Mouse (Mus musculus) cerebellum, postnatal 4 days (tissue): ENCODE measurements around the gene Prnp.

Source experiments
- DNase-seq, 2 experiments: peaks; one replicate each; pipeline ENCODE4 v3.0.0; 2022; ENCODE audit warnings: low spot score in 2 of 2, mixed read lengths in 1 of 2

Prnp gene

DNA sequence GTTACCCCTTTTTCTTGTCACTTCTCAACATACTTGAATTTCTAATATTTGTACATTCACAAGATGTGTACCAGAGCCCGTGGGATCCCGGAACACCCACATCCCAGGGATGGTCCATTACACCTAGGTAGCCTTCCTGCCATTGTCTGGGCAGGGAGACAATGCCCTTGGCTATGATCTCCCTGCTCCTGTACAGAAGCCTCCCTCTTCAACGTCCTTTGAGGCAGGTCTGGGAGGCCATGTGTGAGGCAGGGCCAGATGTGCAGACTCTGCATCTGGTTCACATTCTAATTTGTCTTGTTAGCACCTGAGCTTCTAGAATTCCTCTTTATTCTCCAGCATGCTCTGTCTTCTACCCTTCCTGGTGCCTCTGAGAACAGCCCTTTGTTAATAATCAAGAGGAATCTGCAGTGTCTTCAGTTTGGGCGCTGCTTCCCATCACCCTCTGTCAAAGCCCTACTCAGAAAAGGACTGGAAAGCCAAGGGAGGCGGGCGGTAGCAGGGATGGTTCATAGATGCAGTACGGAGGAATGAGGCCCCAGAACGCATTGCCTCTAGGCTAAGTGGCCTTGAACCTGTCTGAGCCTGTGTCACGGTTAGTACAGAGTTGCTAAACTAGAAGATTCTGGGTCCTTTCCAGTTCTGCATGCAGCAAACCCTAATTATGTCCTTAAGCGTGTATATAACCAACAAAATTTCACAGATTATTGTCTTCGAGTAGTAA is 39.4 kb downstream of the Prnp start:
- DNase-seq, result peak in 1 of 2 experiments; percentile 13

GRCm38 (mm10) chr2:131949767-131950597 is 40.3 kb downstream of the Prnp start:
- DNase-seq, result peak in 1 of 2 experiments; percentile 72

DNA sequence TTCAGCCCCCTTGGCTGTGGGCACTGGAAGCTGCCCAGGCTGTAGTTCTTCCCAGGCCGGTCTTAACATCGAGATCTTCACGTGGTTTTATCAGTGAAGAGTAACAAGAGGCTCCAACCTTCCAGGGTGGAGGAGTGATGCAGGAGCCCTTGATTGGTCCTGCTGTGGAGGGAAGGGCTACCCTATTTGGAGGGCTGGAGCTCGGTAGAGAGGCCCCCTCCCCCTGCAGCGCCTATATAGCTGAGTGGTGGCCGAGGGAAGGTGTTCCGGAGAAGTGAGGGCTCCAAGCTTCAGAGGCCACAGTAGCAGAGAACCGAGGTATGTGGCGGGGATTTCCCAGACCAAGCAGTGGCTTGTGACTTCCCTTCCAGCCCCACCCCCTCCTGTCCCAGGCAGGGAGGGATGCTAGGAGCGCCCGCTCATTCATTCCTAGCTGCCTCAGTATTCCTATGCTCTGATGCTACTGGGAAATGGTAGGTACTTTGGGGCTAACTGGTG is 40.9 kb downstream of the Prnp start, which contains the start of gene Prnd:
TSS of gene Prnd (plus strand) at position 264 of the 498 bp plus-strand sequence.
- DNase-seq, result no peak

DNA sequence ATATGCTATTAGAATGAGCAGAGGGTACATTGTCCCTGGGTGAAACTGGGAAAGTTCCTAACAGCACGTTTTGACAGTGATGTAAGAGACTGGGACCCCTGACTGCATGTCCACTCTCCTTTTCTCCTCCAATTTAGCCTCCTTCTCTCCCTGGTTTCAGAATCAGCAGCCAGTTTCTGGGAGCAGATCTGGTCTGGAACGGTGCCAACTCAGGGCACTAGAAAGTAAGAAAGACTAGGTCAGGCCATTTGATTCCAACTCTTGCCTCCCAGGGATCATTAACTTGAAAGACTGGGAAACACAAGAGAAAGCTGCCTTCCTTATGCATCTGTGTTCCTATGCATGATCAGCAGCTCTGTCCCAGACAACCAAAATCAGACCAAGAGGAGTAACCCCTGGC is 42.7 kb downstream of the Prnp start:
- no peak for DNase-seq

DNA sequence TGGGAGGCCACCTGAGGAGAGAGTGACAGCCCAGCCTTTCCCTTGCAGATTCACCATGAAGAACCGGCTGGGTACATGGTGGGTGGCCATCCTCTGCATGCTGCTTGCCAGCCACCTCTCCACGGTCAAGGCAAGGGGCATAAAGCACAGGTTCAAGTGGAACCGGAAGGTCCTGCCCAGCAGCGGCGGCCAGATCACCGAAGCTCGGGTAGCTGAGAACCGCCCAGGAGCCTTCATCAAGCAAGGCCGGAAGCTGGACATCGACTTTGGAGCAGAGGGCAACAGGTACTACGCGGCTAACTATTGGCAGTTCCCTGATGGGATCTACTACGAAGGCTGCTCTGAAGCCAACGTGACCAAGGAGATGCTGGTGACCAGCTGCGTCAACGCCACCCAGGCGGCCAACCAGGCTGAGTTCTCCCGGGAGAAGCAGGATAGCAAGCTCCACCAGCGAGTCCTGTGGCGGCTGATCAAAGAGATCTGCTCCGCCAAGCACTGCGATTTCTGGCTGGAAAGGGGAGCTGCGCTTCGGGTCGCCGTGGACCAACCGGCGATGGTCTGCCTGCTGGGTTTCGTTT is 43.3 kb downstream of the Prnp start:
- no peak for DNase-seq

- no peak for DNase-seq
These were observed 44.0 kb downstream of the Prnp start for GRCm38 (mm10) chr2:131953711-131954110.

DNA sequence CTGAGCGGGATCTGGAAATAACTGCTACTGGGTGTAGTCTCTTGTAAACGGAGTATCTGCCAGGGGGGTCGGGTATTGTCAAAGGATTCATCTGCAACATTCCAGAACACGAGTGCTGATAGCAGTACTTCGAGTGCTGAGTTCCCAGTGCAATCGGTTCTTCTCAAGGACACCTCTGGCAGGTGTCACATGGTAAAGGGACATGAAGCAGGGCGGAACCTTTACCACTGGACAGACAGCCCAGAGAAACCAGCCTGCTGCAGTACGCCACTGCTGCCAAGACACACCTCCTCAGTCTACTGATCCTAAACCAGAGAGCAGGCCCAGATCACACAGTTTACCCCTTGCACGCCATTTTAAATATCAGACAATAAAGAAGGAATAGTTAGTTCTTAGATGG is 45.1 kb downstream of the Prnp start:
- no peak for DNase-seq

DNA sequence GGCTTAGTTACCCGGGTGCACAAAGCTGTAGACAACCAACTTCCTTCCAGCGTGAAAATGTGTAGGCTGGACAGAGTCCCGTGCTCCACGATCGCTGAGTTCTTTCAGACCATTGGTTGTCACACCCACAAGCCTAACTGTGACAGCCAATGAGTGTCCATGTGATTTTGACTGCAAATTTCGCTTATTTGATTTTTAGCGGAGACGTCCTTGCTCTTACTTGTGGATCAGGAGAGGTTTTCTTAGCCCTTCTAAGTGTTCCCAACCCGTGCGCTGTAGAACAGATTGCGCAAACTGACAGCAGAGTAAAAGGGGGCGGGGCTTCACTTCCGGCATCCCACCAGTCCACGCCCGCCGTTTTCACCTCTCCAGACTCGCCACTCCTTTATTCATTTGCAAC is 45.5 kb downstream of the Prnp start:
- no peak for DNase-seq

DNA sequence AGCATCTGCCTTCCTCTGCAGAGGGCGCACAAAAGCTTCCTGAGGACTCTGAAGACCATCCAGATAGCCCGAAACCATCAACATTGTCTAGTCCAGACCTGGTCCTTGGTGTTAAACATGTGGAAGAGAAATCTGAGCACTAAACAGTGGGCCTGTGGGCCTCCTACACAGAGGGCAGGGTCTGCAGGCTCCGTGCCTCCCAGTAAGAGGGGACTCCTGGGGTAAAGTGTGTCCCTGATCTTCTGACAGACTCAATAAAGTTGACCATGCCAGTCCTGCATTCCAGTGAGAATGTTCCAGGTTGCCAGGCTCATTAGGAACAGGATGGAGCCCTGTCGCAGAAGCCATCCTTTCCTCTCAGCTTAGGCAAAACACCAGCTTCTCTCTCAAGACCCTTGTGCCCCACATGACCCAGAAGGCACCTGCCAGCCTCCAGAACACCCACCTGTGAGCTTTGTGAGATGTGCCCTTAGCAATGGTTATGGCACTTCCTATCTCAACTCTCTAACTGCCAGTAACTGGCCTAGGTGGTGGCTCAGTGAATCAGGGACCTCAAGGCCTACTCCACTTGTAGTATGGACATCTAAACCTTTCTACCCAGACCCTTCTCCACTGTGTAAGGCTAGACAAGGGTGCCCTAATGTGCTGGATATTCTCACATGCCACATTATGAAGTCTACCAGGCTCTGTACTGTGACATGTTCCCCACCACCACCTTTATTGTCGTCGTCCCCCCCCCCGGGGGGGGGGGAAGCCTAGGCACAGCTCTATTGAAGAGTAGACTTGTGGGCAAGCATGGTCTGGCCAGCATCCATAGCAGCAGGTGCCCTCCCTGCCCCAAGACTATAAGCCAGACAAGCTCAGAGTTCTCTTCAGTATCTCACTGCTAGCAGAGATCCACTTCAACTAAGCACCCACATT is 46.9 kb downstream of the Prnp start:
- DNase-seq, result no peak

GRCm38 (mm10) chr2:131957731-131958222 is 48.0 kb downstream of the Prnp start:
- no peak for DNase-seq

DNA sequence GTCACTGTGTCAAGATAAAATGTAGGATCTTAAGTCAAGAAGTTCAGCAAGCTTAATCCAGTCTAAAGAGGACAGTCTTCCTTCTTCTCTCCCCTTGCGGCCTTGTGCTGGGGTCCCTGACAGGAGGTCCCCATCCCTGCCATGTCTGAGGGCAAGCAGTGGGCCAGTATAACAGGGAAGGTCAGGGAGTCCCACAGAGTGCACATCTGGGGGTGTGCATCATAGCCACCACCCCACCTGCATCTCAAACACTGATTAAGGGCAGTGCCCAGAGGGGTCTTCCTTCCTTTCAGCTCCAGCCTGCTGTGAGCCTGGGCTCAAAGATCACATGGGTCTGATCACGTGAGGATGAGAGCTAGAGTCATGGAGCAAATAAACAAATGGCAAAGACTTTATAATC is 51.9 kb downstream of the Prnp start:
- no peak for DNase-seq

DNA sequence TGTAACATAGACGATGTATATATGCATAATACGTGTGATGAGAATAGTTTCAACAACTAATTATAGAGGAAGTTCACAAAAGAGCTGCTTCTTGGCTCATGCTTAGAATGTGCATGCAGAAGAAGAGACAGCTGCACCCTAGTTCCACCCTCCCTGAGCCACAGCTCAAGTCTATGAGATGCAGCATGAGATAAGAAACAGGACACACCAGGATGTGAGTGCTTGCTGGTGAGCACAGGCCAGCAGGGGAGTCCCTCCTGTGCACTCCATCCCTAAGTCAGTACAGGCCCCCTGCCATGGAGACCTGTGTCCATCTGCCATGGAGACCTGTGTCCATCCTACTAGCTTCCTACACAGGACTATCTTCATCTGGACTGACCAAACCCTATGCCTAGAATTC is 60.9 kb downstream of the Prnp start:
- DNase-seq, result no peak

GRCm38 (mm10) chr2:131971098-131971497 is 61.4 kb downstream of the Prnp start:
- DNase-seq, result no peak

GRCm38 (mm10) chr2:131976663-131977062 is 66.9 kb downstream of the Prnp start:
- DNase-seq, result no peak

GRCm38 (mm10) chr2:131980866-131981265 is 71.1 kb downstream of the Prnp start:
- no peak for DNase-seq

GRCm38 (mm10) chr2:131982546-131983196 is 72.9 kb downstream of the Prnp start:
- DNase-seq, result peak in 1 of 2 experiments; percentile 55

- no peak for DNase-seq
These were observed 78.2 kb downstream of the Prnp start for GRCm38 (mm10) chr2:131987950-131988349.
